Mouse (Mus musculus): ENCODE results near the gene Gm48551. TPM values are rescaled to one million over a fixed set of nuclear protein-coding genes. Genes with fewer than 3 reads are reported as not detected.

Gm48551 gene
- polyA plus RNA-seq, 2 experiments, result 1.1 to 4.3 TPM

GRCm38 (mm10) chr10:81407539-81408423 lies 23.5 kb downstream of the Gm48551 start:
- no peak for TF ChIP-seq POLR2A (IDR thresholded peaks at IDR 0.05; ENCODE audit: borderline replicate concordance, extremely low read depth, insufficient read depth, insufficient read length)
- DNase-seq (ENCODE audit: low spot score), result peak; percentile 85
- Histone ChIP-seq H3K4me3 (replicated peaks; ENCODE audit: low read length) (peak overlapping the region; percentile 17; the same call in 1 of the 2 replicates), H3K27ac (replicated peaks; ENCODE audit: low read depth, low read length) (no peak overlapping the region), H3K9me3 (ENCODE audit: control insufficient read depth, low read length) (no peaks in the 10 kb centered on the region), H3K36me3 (ENCODE audit: control insufficient read depth, insufficient read depth, low read length) (peaks cover 71% of the 10 kb centered on the region), H3K9ac (ENCODE audit: low read depth, low read length, severe bottlenecking) (peak overlapping the region; percentile 12; the same call in 1 of the 2 replicates), H3K4me2 (replicated peaks; ENCODE audit: low read depth, low read length, severe bottlenecking) (peak overlapping the region; percentile 25; the same call in 1 of the 2 replicates), H3K27me3 (ENCODE audit: control insufficient read depth, insufficient read depth, low read length) (no peaks in the 10 kb centered on the region), H3K4me1 (ENCODE audit: control insufficient read depth, insufficient read depth, low read length) (peaks cover 56% of the 10 kb centered on the region)
- ATAC-seq (ENCODE audit: low FRiP score, low read depth), result 0 out of 2 replicates have a peak, but pooled peaks have one; percentile 21
- 20% methylated on average over 31 of the region's 31 CpGs for WGBS

- peaks cover 70% of the 10 kb centered on the region for H3K36me3 ChIP-seq (ENCODE audit: control insufficient read depth, insufficient read depth, low read length)
- ATAC-seq (ENCODE audit: low FRiP score, low read depth) (no peak), DNase-seq (ENCODE audit: low spot score) (no peak)
- no peak overlapping the region for H3K9ac ChIP-seq (ENCODE audit: low read depth, low read length, severe bottlenecking)
- H3K27me3 ChIP-seq (ENCODE audit: control insufficient read depth, insufficient read depth, low read length), result no peaks in the 10 kb centered on the region
- H3K4me2 ChIP-seq (replicated peaks; ENCODE audit: low read depth, low read length, severe bottlenecking), result no peak overlapping the region
- H3K27ac ChIP-seq (replicated peaks; ENCODE audit: low read depth, low read length), result no peak overlapping the region
- H3K9me3 ChIP-seq (ENCODE audit: control insufficient read depth, low read length), result no peaks in the 10 kb centered on the region
- WGBS, result 52% methylated on average over 13 of the region's 13 CpGs
- no peak overlapping the region for H3K4me3 ChIP-seq (replicated peaks; ENCODE audit: low read length)
- peaks cover 55% of the 10 kb centered on the region for H3K4me1 ChIP-seq (ENCODE audit: control insufficient read depth, insufficient read depth, low read length)
- no peak for TF ChIP-seq POLR2A (IDR thresholded peaks at IDR 0.05; ENCODE audit: borderline replicate concordance, extremely low read depth, insufficient read depth, insufficient read length)
Observed at GRCm38 (mm10) chr10:81408424-81408729, 24.1 kb downstream of the Gm48551 start.

DNA sequence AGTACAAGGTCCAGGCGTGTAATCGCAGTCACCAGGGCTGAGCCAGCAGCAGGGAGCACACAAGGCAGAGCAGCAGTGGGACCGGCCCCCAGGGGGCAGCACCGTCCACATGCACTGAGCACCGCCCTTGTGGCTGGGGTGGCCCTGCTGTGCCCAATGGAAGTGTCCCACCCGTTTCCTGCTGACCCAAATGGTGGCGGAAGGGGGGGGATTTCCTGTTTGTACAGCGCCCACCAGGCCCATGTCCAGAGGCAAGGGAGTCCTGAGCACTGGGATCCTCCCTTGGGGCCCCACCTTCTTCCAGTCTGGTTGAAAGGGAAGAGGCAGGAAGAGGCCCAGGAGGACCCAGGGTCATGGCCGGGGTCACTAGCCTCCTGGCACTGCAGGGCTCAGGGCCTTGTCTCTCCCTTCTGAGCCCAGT lies 24.6 kb downstream of the Gm48551 start:
- ATAC-seq (ENCODE audit: low FRiP score, low read depth) (0 out of 2 replicates have a peak, but pooled peaks have one; percentile 13), DNase-seq (ENCODE audit: low spot score) (peak; percentile 65)
- Histone ChIP-seq H3K9me3 (ENCODE audit: control insufficient read depth, low read length) (no peaks in the 10 kb centered on the region), H3K4me3 (replicated peaks; ENCODE audit: low read length) (no peak overlapping the region), H3K4me1 (ENCODE audit: control insufficient read depth, insufficient read depth, low read length) (peaks cover 58% of the 10 kb centered on the region), H3K9ac (ENCODE audit: low read depth, low read length, severe bottlenecking) (no peak overlapping the region), H3K36me3 (ENCODE audit: control insufficient read depth, insufficient read depth, low read length) (peaks cover 68% of the 10 kb centered on the region), H3K27me3 (ENCODE audit: control insufficient read depth, insufficient read depth, low read length) (no peaks in the 10 kb centered on the region), H3K4me2 (replicated peaks; ENCODE audit: low read depth, low read length, severe bottlenecking) (no peak overlapping the region), H3K27ac (replicated peaks; ENCODE audit: low read depth, low read length) (no peak overlapping the region)
- WGBS, result 11% methylated on average over 8 of the region's 9 CpGs
- TF ChIP-seq POLR2A (IDR thresholded peaks at IDR 0.05; ENCODE audit: borderline replicate concordance, extremely low read depth, insufficient read depth, insufficient read length), result no peak

DNA sequence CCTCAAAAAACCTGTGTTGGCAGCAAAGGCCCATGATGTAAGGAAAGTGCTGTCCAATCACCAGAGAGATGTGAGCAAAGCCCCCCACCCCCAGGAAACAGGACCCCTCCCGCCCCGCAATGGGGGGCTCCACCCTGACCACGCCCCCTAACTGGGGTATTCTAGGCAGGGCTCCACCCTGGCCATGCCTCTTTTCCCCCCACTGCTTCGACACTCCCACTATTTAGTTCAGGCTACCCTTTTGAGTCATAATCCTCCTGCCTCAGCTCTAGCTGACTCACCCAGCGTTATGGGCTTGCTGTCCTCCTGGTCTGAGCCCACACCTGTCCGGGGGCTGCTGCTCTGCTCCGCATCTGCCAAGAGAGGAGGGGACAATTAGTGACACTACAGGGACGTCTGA lies 25.1 kb downstream of the Gm48551 start:
- Histone ChIP-seq H3K4me1 (ENCODE audit: control insufficient read depth, insufficient read depth, low read length) (peaks cover 59% of the 10 kb centered on the region), H3K4me3 (replicated peaks; ENCODE audit: low read length) (no peak overlapping the region), H3K27ac (replicated peaks; ENCODE audit: low read depth, low read length) (no peak overlapping the region), H3K4me2 (replicated peaks; ENCODE audit: low read depth, low read length, severe bottlenecking) (no peak overlapping the region), H3K9ac (ENCODE audit: low read depth, low read length, severe bottlenecking) (no peak overlapping the region), H3K36me3 (ENCODE audit: control insufficient read depth, insufficient read depth, low read length) (peaks cover 63% of the 10 kb centered on the region), H3K27me3 (ENCODE audit: control insufficient read depth, insufficient read depth, low read length) (no peaks in the 10 kb centered on the region), H3K9me3 (ENCODE audit: control insufficient read depth, low read length) (no peaks in the 10 kb centered on the region)
- WGBS, result 23% methylated on average over 8 of the region's 8 CpGs
- DNase-seq (ENCODE audit: low spot score), result no peak
- peak; percentile 4; the same call in 1 of the 2 replicates for ATAC-seq (ENCODE audit: low FRiP score, low read depth)
- TF ChIP-seq POLR2A (IDR thresholded peaks at IDR 0.05; ENCODE audit: borderline replicate concordance, extremely low read depth, insufficient read depth, insufficient read length), result no peak

DNA sequence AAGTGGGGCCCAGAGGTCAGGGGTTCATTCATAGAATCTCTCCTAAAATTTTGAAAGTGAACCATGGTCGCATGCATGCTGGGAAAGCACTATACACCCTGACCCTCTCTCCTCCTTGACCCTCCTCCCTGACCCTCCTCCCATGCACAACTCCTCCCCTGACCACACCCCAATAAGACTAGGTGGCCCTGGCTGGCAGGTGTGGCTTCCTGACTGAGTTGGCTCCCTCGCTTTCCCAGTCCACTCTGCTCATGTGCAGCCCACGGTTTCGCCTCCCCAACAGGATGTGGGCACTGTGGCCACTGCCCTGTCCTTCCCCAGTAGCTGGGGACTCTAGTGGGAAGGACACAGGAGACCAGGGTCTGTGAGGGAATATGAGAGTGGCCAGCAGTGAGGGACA lies 26.1 kb downstream of the Gm48551 start:
- WGBS, result 58% methylated on average over 4 of the region's 4 CpGs
- H3K4me1 ChIP-seq (ENCODE audit: control insufficient read depth, insufficient read depth, low read length), result peaks cover 65% of the 10 kb centered on the region
- H3K27me3 ChIP-seq (ENCODE audit: control insufficient read depth, insufficient read depth, low read length), result no peaks in the 10 kb centered on the region
- no peak for ATAC-seq (ENCODE audit: low FRiP score, low read depth)
- H3K4me2 ChIP-seq (replicated peaks; ENCODE audit: low read depth, low read length, severe bottlenecking), result no peak overlapping the region
- H3K4me3 ChIP-seq (replicated peaks; ENCODE audit: low read length), result no peak overlapping the region
- H3K27ac ChIP-seq (replicated peaks; ENCODE audit: low read depth, low read length), result no peak overlapping the region; the same call in 1 of the 2 replicates
- DNase-seq (ENCODE audit: low spot score), result no peak
- peaks cover 62% of the 10 kb centered on the region for H3K36me3 ChIP-seq (ENCODE audit: control insufficient read depth, insufficient read depth, low read length)
- no peaks in the 10 kb centered on the region for H3K9me3 ChIP-seq (ENCODE audit: control insufficient read depth, low read length)
- no peak for TF ChIP-seq POLR2A (IDR thresholded peaks at IDR 0.05; ENCODE audit: borderline replicate concordance, extremely low read depth, insufficient read depth, insufficient read length)
- H3K9ac ChIP-seq (ENCODE audit: low read depth, low read length, severe bottlenecking), result no peak overlapping the region

Data from limb, embryonic 14.5 days (tissue).